Mouse (Mus musculus) left cerebral cortex, postnatal 4 days (tissue): ENCODE results near the gene Fbxo6. TPM values are rescaled to one million over a fixed set of nuclear protein-coding genes. Genes with fewer than 3 reads are reported as not detected.
"Not testable (repeated sequence)": the region's sequence is repeated elsewhere in the genome, so short reads cannot be mapped to it uniquely, and the experiment has no call there.

Experiments used
- DNase-seq: peaks from one replicate; pipeline ENCODE4 v3.0.0-alpha.2; 2022
- intact Hi-C: fragments of 180-260 bp; cut with DNase I; formaldehyde crosslinking; loops from one replicate; pipeline ENCODE4 v1.15.1; 2025
- total RNA-seq, 2 experiments: library from RNA; stranded (reverse); gene quantifications; 2 replicates each; pipeline ENCODE4 v1.2.3; 2021

Gene Fbxo6
- total RNA-seq, 2 experiments from 2014 or later = 21.2 to 21.8 TPM

- intact Hi-C loops = no loop called here
- no peak for DNase-seq
Observed at GRCm38 (mm10) chr4:148130133-148130532, 21.8 kb downstream of the Fbxo6 start, which contains the start of gene Mad2l2. Gene Mad2l2, plus strand, starts transcription at chr4:148130384.

- intact Hi-C loops = no loop called here
- no peak for DNase-seq
Observed at GRCm38 (mm10) chr4:148128672-148129071, 23.3 kb downstream of the Fbxo6 start.

GRCm38 (mm10) chr4:148128241-148128640 is 23.7 kb downstream of the Fbxo6 start:
- no peak for DNase-seq
- intact Hi-C loops = no loop called here

GRCm38 (mm10) chr4:148122694-148123066 is 29.3 kb downstream of the Fbxo6 start:
- no peak for DNase-seq
- intact Hi-C loops = no loop called here

- intact Hi-C loops = no loop called here
- DNase-seq = peak; percentile 90
Observed at GRCm38 (mm10) chr4:148121982-148122693, 29.8 kb downstream of the Fbxo6 start.

- intact Hi-C loops = no loop called here
- peak; percentile 98 for DNase-seq
Observed at GRCm38 (mm10) chr4:148121362-148121761, 30.6 kb downstream of the Fbxo6 start.

- DNase-seq = peak; percentile 66
- intact Hi-C loops = no loop called here
Observed at GRCm38 (mm10) chr4:148120555-148120954, 31.4 kb downstream of the Fbxo6 start.

GRCm38 (mm10) chr4:148119578-148119977 is 32.4 kb downstream of the Fbxo6 start:
- intact Hi-C loops = loop anchor here (5.0 kb wide), 1 partner anchor 33 kb away; the partner anchor contains the start of gene Fbxo6
- not testable (repeated sequence) for DNase-seq

GRCm38 (mm10) chr4:148117392-148117791 is 34.5 kb downstream of the Fbxo6 start:
- DNase-seq = no peak
- intact Hi-C loops = loop anchor here (5.0 kb wide), 1 partner anchor 35 kb away; the partner anchor contains the start of gene Fbxo6

GRCm38 (mm10) chr4:148116657-148117056 is 35.3 kb downstream of the Fbxo6 start:
- intact Hi-C loops = loop anchor here (5.0 kb wide), 1 partner anchor 36 kb away; the partner anchor contains the start of gene Fbxo6
- no peak for DNase-seq

- intact Hi-C loops = loop anchor here (2.0 to 5.0 kb wide), 2 partner anchors 37 to 49 kb away; partner anchors contain the start of gene Fbxo6
- no peak for DNase-seq
Observed at GRCm38 (mm10) chr4:148115467-148115866, 36.5 kb downstream of the Fbxo6 start.

GRCm38 (mm10) chr4:148114758-148115391 is 37.1 kb downstream of the Fbxo6 start:
- peak; percentile 90 for DNase-seq
- intact Hi-C loops = loop anchor here (2.0 to 5.0 kb wide), 2 partner anchors 37 to 50 kb away; partner anchors contain the start of gene Fbxo6

- no peak for DNase-seq
- intact Hi-C loops = no loop called here
Observed at GRCm38 (mm10) chr4:148112519-148112918, 39.4 kb downstream of the Fbxo6 start.

- intact Hi-C loops = no loop called here
- DNase-seq = no peak
Observed at GRCm38 (mm10) chr4:148109215-148109614, 42.7 kb downstream of the Fbxo6 start.

GRCm38 (mm10) chr4:148108565-148109100 is 43.3 kb downstream of the Fbxo6 start:
- intact Hi-C loops = no loop called here
- DNase-seq = no peak

- intact Hi-C loops = no loop called here
- DNase-seq = peak; percentile 77
Observed at GRCm38 (mm10) chr4:148107621-148108291, 44.2 kb downstream of the Fbxo6 start.

GRCm38 (mm10) chr4:148104146-148104545 is 47.8 kb downstream of the Fbxo6 start:
- no peak for DNase-seq
- intact Hi-C loops = no loop called here

GRCm38 (mm10) chr4:148101801-148102527 is 50.0 kb downstream of the Fbxo6 start:
- DNase-seq = peak; percentile 81
- intact Hi-C loops = no loop called here

GRCm38 (mm10) chr4:148098666-148099065 is 53.3 kb downstream of the Fbxo6 start:
- DNase-seq = no peak
- intact Hi-C loops = no loop called here

- intact Hi-C loops = no loop called here
- no peak for DNase-seq
Observed at GRCm38 (mm10) chr4:148097936-148098335, 54.0 kb downstream of the Fbxo6 start.
